Mouse (Mus musculus) monocyte, adult 5-6 weeks (primary cell): ENCODE results near the gene Mpp2. TPM values are rescaled to one million over a fixed set of nuclear protein-coding genes. Genes with fewer than 3 reads are reported as not detected.

ENCODE experiments used
- ATAC-seq: fragments of 153-309, 156-312 bp; replicated peaks from 2 replicates; pipeline ENCODE4 v1.8.0; 2017; ENCODE audit warnings: mild to moderate bottlenecking; ENCODE audit not compliant: low TSS enrichment, insufficient number of reproducible peaks, severe bottlenecking, poor library complexity, low FRiP score
- total RNA-seq: library from RNA; stranded (forward); fragments of 200-1000, 200-491, 200-594 nt; gene quantifications from 3 replicates; pipeline ENCODE4 v1.2.3, GENCODE M21; 2017

Gene Mpp2
- total RNA-seq, result not detected in 3 replicates

- no peak for ATAC-seq
Measured at GRCm38 (mm10) chr11:102087931-102088898, at the start of gene Mpp2. TSS of gene Mpp2 (minus strand) at chr11:102088515.

- ATAC-seq, result peak; percentile 60
Measured at GRCm38 (mm10) chr11:102137625-102138446, 49.5 kb upstream of the Mpp2 start.

GRCm38 (mm10) chr11:102134516-102134915, 46.2 kb upstream of the Mpp2 start:
- no peak for ATAC-seq

GRCm38 (mm10) chr11:102117386-102117785, 29.1 kb upstream of the Mpp2 start:
- ATAC-seq, result no peak

GRCm38 (mm10) chr11:102116241-102116640, 27.9 kb upstream of the Mpp2 start:
- ATAC-seq, result no peak

- ATAC-seq, result no peak
Measured at GRCm38 (mm10) chr11:102111576-102111975, 23.3 kb upstream of the Mpp2 start.

GRCm38 (mm10) chr11:102107732-102108131, 19.4 kb upstream of the Mpp2 start, which contains the start of gene Pyy:
TSS of gene Pyy (minus strand) at chr11:102107832.
- no peak for ATAC-seq

- no peak for ATAC-seq
Measured at GRCm38 (mm10) chr11:102106911-102107310, 18.6 kb upstream of the Mpp2 start.

- ATAC-seq, result no peak
Measured at GRCm38 (mm10) chr11:102102485-102103258, 14.4 kb upstream of the Mpp2 start.

GRCm38 (mm10) chr11:102101219-102101618, 12.9 kb upstream of the Mpp2 start, which contains the start of gene Ppy:
TSS of gene Ppy (minus strand) at chr11:102101319.
- no peak for ATAC-seq

GRCm38 (mm10) chr11:102096887-102097391, 8.6 kb upstream of the Mpp2 start:
- no peak for ATAC-seq

GRCm38 (mm10) chr11:102096446-102096845, 8.1 kb upstream of the Mpp2 start:
- ATAC-seq, result no peak

GRCm38 (mm10) chr11:102095676-102096075, 7.4 kb upstream of the Mpp2 start:
- no peak for ATAC-seq

GRCm38 (mm10) chr11:102089088-102089808, 933 bp upstream of the Mpp2 start:
- ATAC-seq, result no peak

GRCm38 (mm10) chr11:102087081-102087751, 1.1 kb downstream of the Mpp2 start:
- 0 out of 2 replicates have a peak, but pooled peaks have one; percentile 16 for ATAC-seq

GRCm38 (mm10) chr11:102086331-102086730, 2.0 kb downstream of the Mpp2 start:
- ATAC-seq, result no peak

- ATAC-seq, result no peak
Measured at GRCm38 (mm10) chr11:102084159-102084558, 4.2 kb downstream of the Mpp2 start.
